Mouse (Mus musculus) embryo, embryonic 11 days (tissue): Measurements from ENCODE around the gene Camta2.
A peak's percentile ranks its signal among the peaks of the same experiment; 100 is the strongest.

Source experiments
- DNase-seq: peaks from one replicate; pipeline ENCODE4 v3.0.0-alpha.2; 2015

Gene Camta2

GRCm38 (mm10) chr11:70663101-70663500, 24.8 kb downstream of the Camta2 start:
- no peak for DNase-seq

GRCm38 (mm10) chr11:70660571-70660970, 27.3 kb downstream of the Camta2 start:
- no peak for DNase-seq

- no peak for DNase-seq
Measured at GRCm38 (mm10) chr11:70658942-70659341, 29.0 kb downstream of the Camta2 start.

- DNase-seq, result no peak
Measured at GRCm38 (mm10) chr11:70658521-70658920, 29.4 kb downstream of the Camta2 start.

- DNase-seq, result peak; percentile 10
Measured at GRCm38 (mm10) chr11:70657991-70658390, 29.9 kb downstream of the Camta2 start.

GRCm38 (mm10) chr11:70657573-70657972, 30.3 kb downstream of the Camta2 start:
- no peak for DNase-seq

GRCm38 (mm10) chr11:70656964-70657363, 30.9 kb downstream of the Camta2 start, which contains the start of gene Eno3:
TSS of gene Eno3 (plus strand) at chr11:70657202.
- peak; percentile 47 for DNase-seq

GRCm38 (mm10) chr11:70656456-70656927, 31.4 kb downstream of the Camta2 start:
- peak; percentile 83 for DNase-seq

- DNase-seq, result peak; percentile 81
Measured at GRCm38 (mm10) chr11:70655571-70656455, 32.1 kb downstream of the Camta2 start.

- DNase-seq, result peak; percentile 94
Measured at GRCm38 (mm10) chr11:70654923-70655570, 32.9 kb downstream of the Camta2 start.

GRCm38 (mm10) chr11:70654198-70654922, 33.5 kb downstream of the Camta2 start, which contains the start of gene Pfn1:
TSS of gene Pfn1 (minus strand) at chr11:70654644.
- DNase-seq, result peak; percentile 92

- peak; percentile 85 for DNase-seq
Measured at GRCm38 (mm10) chr11:70653345-70654197, 34.3 kb downstream of the Camta2 start.

GRCm38 (mm10) chr11:70652884-70653344, 35.0 kb downstream of the Camta2 start:
- DNase-seq, result no peak

GRCm38 (mm10) chr11:70652029-70652883, 35.6 kb downstream of the Camta2 start:
- peak; percentile 62 for DNase-seq

- no peak for DNase-seq
Measured at GRCm38 (mm10) chr11:70651391-70651790, 36.5 kb downstream of the Camta2 start.

GRCm38 (mm10) chr11:70650322-70651175, 37.4 kb downstream of the Camta2 start:
- DNase-seq, result no peak

GRCm38 (mm10) chr11:70649185-70649734, 38.6 kb downstream of the Camta2 start:
- DNase-seq, result no peak

- no peak for DNase-seq
Measured at GRCm38 (mm10) chr11:70648512-70648911, 39.4 kb downstream of the Camta2 start.

GRCm38 (mm10) chr11:70647716-70648420, 40.0 kb downstream of the Camta2 start:
- peak; percentile 25 for DNase-seq
